Mouse (Mus musculus) ES-E14 (cell line): ENCODE results near the gene Phrf1. TPM values are rescaled to one million over a fixed set of nuclear protein-coding genes. Genes with fewer than 3 reads are reported as not detected.

Experiments
- DNase-seq: peaks from one replicate; pipeline ENCODE4 v3.0.0-alpha.2; 2013; ENCODE audit warnings: low read depth, low spot score
- H3K27ac ChIP-seq: 2 replicates; pipeline ENCODE4 v1.5.1; 2012; ENCODE audit warnings: low read depth, mild to moderate bottlenecking, low read length, moderate library complexity, mixed read lengths; ENCODE audit not compliant: poor library complexity, insufficient read depth, severe bottlenecking
- H3K36me3 ChIP-seq: 2 replicates; pipeline ENCODE4 v1.6.1; 2012; ENCODE audit warnings: mild to moderate bottlenecking, low read length, moderate library complexity, mixed read lengths; ENCODE audit not compliant: control insufficient read depth, poor library complexity, insufficient read depth, severe bottlenecking
- H3K4me1 ChIP-seq, 2 experiments: fragments of 150-350 bp in 1 of 2; sonication (generic) in 1 of 2; 2 replicates each; pipeline ENCODE4 v1.6.1; 2012; ENCODE audit warnings: low read length in 2 of 2, mild to moderate bottlenecking in 1 of 2, mixed read lengths in 1 of 2; ENCODE audit not compliant: control insufficient read depth in 2 of 2, insufficient read depth in 2 of 2, poor library complexity in 1 of 2
- H3K4me3 ChIP-seq, 2 experiments: fragments of 150-350 bp in 1 of 2; sonication (generic) in 1 of 2; 2 replicates each; pipeline ENCODE4 v1.5.1; 2012; ENCODE audit warnings: low read length in 2 of 2, low read depth in 1 of 2, mild to moderate bottlenecking in 1 of 2, mixed read lengths in 1 of 2; ENCODE audit not compliant: insufficient read depth in 1 of 2, poor library complexity in 1 of 2, severe bottlenecking in 1 of 2
- H3K9ac ChIP-seq: 2 replicates; pipeline ENCODE4 v1.6.1; 2012; ENCODE audit warnings: low read depth, mild to moderate bottlenecking, low read length, mixed read lengths; ENCODE audit not compliant: poor library complexity, insufficient read depth, severe bottlenecking
- H3K9me3 ChIP-seq: fragments of 150-350 bp; sonication (generic); 2 replicates; pipeline ENCODE4 v1.6.1; 2012; ENCODE audit warnings: low read depth, mild to moderate bottlenecking, low read length; ENCODE audit not compliant: control insufficient read depth, insufficient read depth
- CHD2 ChIP-seq: IDR thresholded peaks from 2 replicates; pipeline ENCODE4 v1.6.1; 2014; ENCODE audit warnings: mild to moderate bottlenecking, low read depth, low read length, inconsistent platforms
- HCFC1 ChIP-seq: IDR thresholded peaks from 2 replicates; pipeline ENCODE4 v1.6.1; 2012; ENCODE audit warnings: low read length, inconsistent platforms, borderline replicate concordance; ENCODE audit not compliant: insufficient read depth
- MAFK ChIP-seq: IDR thresholded peaks from 2 replicates; pipeline ENCODE4 v1.6.1; 2014; ENCODE audit warnings: mild to moderate bottlenecking, low read depth, low read length, inconsistent platforms; ENCODE audit not compliant: insufficient read depth
- ZC3H11A ChIP-seq: IDR thresholded peaks from 2 replicates; pipeline ENCODE4 v1.6.1; 2012; ENCODE audit warnings: low read depth, mild to moderate bottlenecking, inconsistent platforms, low read length, borderline replicate concordance
- ZNF384 ChIP-seq: IDR thresholded peaks from 2 replicates; pipeline ENCODE4 v1.6.1; 2012; ENCODE audit warnings: low read depth, low read length, inconsistent platforms
- in situ Hi-C, 2 experiments: fragments of 600-800 bp; cut with MboI; formaldehyde crosslinking; loops; one replicate each; pipeline ENCODE4 v1.15.1; 2025; ENCODE audit warnings: low sequenced_read_pairs in 2 of 2, inconsistent platforms in 1 of 2; ENCODE audit not compliant: unreplicated experiment in 2 of 2
- total RNA-seq: library from RNA; depleted of rRNA; stranded (reverse); fragments of 300-350 nt; gene quantifications from 2 replicates; pipeline ENCODE4 v1.2.3, GENCODE M21; 2012

Phrf1 gene
- total RNA-seq, 1 experiment: 101 TPM

DNA sequence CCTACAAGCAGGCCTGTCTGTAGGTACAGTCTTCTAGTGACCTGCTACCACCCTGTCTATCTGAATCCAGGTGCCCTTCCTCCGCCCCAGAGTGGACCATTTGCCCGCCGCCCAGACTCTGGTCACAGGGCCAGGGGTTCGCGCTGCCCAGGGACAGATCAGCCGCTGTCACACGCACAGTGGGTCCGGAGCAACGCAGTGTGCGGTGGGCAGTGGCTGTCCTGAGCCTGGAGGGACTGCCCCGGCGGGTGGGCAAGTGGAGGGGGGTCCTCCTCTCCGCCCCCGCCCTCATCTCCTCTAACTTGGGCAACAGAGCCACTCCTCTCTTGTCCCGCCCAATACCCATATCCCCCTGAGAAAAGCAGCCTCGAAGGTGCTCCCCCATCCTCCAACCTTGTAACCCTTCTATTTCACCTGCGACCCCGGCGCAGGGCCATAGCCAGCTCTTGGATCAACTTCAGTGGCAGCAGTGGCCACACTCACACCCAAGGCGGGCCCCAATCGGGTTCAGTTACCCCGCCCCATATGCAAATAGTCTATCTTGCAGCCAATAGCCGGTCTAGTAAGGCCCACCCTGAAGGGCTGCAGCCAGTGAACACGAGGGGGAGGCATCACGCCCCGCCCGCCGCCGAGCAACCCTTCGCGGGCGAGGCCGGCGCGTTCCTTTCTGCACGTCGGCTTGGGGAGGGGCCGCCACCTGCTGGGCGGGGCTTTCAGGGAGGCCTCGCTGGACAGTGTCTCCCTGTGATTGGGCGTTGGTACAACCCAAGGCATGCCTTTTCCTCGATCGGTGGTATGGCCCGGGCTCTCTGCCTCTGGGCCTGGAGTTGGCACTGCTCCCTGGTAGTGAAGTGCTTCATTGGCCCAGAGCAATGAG, 7.1 kb upstream of the Phrf1 start:
- in situ Hi-C loops: no loop called here

DNA sequence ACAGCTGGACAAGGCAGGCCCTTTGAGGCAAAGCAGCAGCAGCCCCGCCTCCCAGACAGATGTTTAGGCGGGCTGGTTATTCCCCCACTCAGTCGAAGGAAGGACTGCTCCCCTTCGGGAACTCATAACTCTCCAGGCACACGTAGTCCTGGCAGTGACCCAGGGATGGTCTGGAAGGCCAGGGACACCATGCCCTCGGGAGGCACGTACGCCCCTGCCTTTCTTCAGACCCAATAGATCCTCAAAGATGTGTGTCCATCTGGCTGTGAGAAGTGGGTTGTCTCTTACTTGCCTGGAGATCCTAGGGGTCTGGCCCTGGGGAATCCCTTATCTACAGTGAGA, 6.5 kb upstream of the Phrf1 start:
- in situ Hi-C loops: no loop called here
- H3K36me3 ChIP-seq: peaks cover 16% of the 10 kb centered on the region
- TF ChIP-seq ZNF384 (no peak), MAFK (no peak), CHD2 (no peak), ZC3H11A (no peak), HCFC1 (no peak)
- peak overlapping the region; percentile 34 to 59; a peak in 3 of 4 replicates for H3K4me3 ChIP-seq
- no peaks in the 10 kb centered on the region for H3K9me3 ChIP-seq
- no peak for DNase-seq
- H3K4me1 ChIP-seq: peaks cover 0 to 20% of the 10 kb centered on the region in 2 experiments; a peak in 3 of 4 replicates
- peak overlapping the region; percentile 36; the same call in 1 of the 2 replicates for H3K9ac ChIP-seq
- no peak overlapping the region for H3K27ac ChIP-seq

More for the DNA sequence above, 7.1 kb upstream of the Phrf1 start:
- peak; percentile 97 for DNase-seq
- no peak for TF ChIP-seq MAFK
- TF ChIP-seq ZC3H11A: no peak
- TF ChIP-seq ZNF384: no peak
- TF ChIP-seq HCFC1: no peak
- TF ChIP-seq CHD2: 0 out of 2 replicates have a peak, but pooled peaks have one; percentile 12
- peak overlapping the region; percentile 60 for H3K9ac ChIP-seq
- no peak overlapping the region for H3K27ac ChIP-seq
- H3K4me3 ChIP-seq: peak overlapping the region; percentile 68 to 77
- H3K9me3 ChIP-seq: no peaks in the 10 kb centered on the region
- peaks cover 18% of the 10 kb centered on the region for H3K36me3 ChIP-seq
- H3K4me1 ChIP-seq: peaks cover 0 to 26% of the 10 kb centered on the region in 2 experiments; a peak in 3 of 4 replicates

DNA sequence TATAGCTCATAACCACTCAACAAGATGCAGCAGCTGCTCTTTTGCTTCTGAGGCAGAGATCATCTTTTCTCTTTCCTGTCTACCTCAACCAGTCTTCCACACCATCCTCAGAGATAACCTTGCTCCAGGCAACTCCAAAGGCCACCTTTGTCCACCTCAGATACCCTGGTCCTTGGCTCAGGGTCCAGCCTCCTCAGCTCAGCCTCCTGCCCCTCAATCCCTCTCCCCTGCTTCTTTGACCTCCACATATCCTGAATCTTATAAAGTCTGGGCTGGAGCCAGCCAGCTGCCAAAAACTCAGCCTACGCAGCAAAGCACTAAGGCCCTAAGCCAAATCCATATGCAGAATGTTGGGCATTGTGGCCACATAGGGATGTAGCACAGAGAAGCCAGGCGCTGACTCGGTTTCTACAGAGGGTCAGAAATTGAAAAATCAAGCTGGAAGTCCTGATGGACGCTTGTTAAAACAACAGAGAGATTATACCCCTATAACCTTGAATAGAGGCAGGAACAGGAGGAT, 5.8 kb upstream of the Phrf1 start:
- DNase-seq: no peak
- H3K9me3 ChIP-seq: no peaks in the 10 kb centered on the region
- peaks cover 0 to 15% of the 10 kb centered on the region in 2 experiments; a peak in 3 of 4 replicates for H3K4me1 ChIP-seq
- H3K9ac ChIP-seq: no peak overlapping the region
- TF ChIP-seq ZNF384 (no peak), ZC3H11A (no peak), MAFK (no peak), HCFC1 (no peak), CHD2 (no peak)
- no peak overlapping the region for H3K27ac ChIP-seq
- no peak overlapping the region for H3K4me3 ChIP-seq
- in situ Hi-C loops: no loop called here
- peaks cover 10% of the 10 kb centered on the region for H3K36me3 ChIP-seq

DNA sequence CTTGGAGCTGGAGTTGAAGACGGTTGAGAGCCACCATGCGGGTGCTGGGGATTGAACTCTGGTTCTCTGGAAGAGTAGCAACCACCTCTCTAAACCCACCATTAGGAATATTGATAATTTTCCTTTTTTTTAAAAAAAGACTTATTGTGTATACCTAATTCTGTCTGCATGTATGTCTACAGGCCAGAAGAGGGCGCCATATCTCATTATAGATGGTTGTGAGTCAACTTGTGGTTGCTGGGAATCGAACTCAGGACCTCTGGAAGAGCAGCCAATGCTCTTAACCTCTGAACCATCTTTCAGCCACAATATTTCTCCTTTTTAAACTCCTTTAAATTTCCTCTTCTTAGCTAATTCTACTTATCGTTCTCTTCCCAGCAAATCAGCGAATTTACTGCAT, 2.0 kb upstream of the Phrf1 start:
- no peak for DNase-seq
- no peak overlapping the region for H3K27ac ChIP-seq
- H3K4me3 ChIP-seq: no peak overlapping the region
- peaks cover 7% of the 10 kb centered on the region for H3K36me3 ChIP-seq
- H3K9ac ChIP-seq: no peak overlapping the region
- TF ChIP-seq MAFK (no peak), CHD2 (no peak), HCFC1 (no peak), ZC3H11A (no peak), ZNF384 (no peak)
- in situ Hi-C loops: no loop called here
- H3K4me1 ChIP-seq: peaks cover 0 to 13% of the 10 kb centered on the region in 2 experiments; a peak in 3 of 4 replicates
- H3K9me3 ChIP-seq: no peaks in the 10 kb centered on the region
